ENCODE assay signal across 9 mouse cellular contexts in the genomic region with DNA sequence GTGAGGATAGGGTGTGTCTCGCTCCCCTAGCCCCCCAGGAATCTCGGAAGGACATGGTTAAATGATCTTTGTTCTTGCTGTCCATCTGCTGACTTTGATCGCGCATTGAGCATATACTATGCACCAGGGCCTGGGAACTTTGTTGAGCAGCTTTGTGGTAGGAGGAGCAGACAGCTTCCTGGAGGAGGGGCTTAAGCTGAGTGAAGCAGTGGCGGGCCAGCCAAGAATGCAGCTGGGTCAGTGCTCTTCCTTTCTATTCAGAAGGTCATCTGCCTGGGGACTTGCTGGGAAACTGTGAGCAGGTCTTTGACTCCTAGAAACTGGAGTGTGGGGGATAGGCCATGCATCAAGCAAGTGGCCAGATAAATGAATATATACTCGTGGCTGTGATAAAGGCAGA. TPM values are rescaled to one million over a fixed set of nuclear protein-coding genes. Genes with fewer than 3 reads are reported as not detected.
DNase-seq lines count a peak whose midpoint lies in the region; ATAC-seq lines count a peak whose summit lies in the region.
"Had no signal": no experiment of that assay in that cellular context is flagged by ENCODE, and none has a peak within 500 bp of the region (broad histone marks: within the 10 kb centered on the region; RNA-seq: fewer than 3 reads in every experiment).

No protein-coding gene starts in this region.

- no peak for ATAC-seq in hindbrain, embryonic 14.5 days (ENCODE audit: low FRiP score)

- no peaks in the 10 kb centered on the region for H3K9me3 ChIP-seq in hindbrain, embryonic 14.5 days (ENCODE audit: control insufficient read depth, low read length)

- peak overlapping the region; percentile 94 for H3K4me2 ChIP-seq in hindbrain, embryonic 14.5 days (replicated peaks)

- H3K9ac ChIP-seq in hindbrain, embryonic 14.5 days, result no peak overlapping the region
- H3K9ac ChIP-seq: liver, embryonic 14.5 days had no signal

- H3K27ac ChIP-seq in hindbrain, embryonic 14.5 days, result no peak overlapping the region
- H3K27ac ChIP-seq: liver, embryonic 14.5 days had no signal

- H3K27me3 ChIP-seq in hindbrain, embryonic 14.5 days (ENCODE audit: control insufficient read depth, insufficient read depth, low read length), result no peaks in the 10 kb centered on the region

- H3K36me3 ChIP-seq in hindbrain, embryonic 14.5 days (replicated peaks; ENCODE audit: control insufficient read depth, insufficient read depth), result peaks cover 26% of the 10 kb centered on the region

- H3K4me3 ChIP-seq in hindbrain, embryonic 14.5 days (replicated peaks; ENCODE audit: low read length), result 0 out of 2 replicates have a peak overlapping the region, but pooled peaks have one; percentile 82

- intact Hi-C loops in left cerebral cortex, postnatal 14 days (cut with DNase I), result no loop called here

- H3K4me1 ChIP-seq in hindbrain, embryonic 14.5 days (replicated peaks; ENCODE audit: control insufficient read depth, insufficient read depth, low read length), result peaks cover 61% of the 10 kb centered on the region

- 72% methylated on average over 6 of the region's 6 CpGs for WGBS in hindbrain, embryonic 14.5 days

- DNase-seq in adrenal gland, adult 2 months, result peak; percentile 70
- no peak for DNase-seq in adrenal gland, postnatal 4 days (ENCODE audit: low spot score in 2 of 2)
- DNase-seq in ZHBTc4 (ENCODE audit: low read depth, low spot score), result peak; percentile 80
- DNase-seq in hindbrain, embryonic 14.5 days (ENCODE audit: low spot score), result no peak
- peak; percentile 68 for DNase-seq in lung, postnatal 10 days
- DNase-seq in left cerebral cortex, postnatal 14 days (ENCODE audit: low spot score in 2 of 2), result no peak
- DNase-seq in right cerebral cortex, postnatal 14 days, result no peak
- DNase-seq in frontal cortex, postnatal 25 days (ENCODE audit: low spot score in 2 of 2), result no peak

RNA-seq across cellular contexts. Expression of gene Src, which starts 7.9 kb away (rescaled TPM):
- 10 to 100 TPM; 12.6 to 22.7 TPM for total RNA-seq in adrenal gland, adult 2 months (2021)
- polyA plus RNA-seq in adrenal gland, adult 2 months (2012; rRNA removed), result 28.4 and 29.4 TPM in 2 replicates
- 10 to 100 TPM; 34.0 to 36.7 TPM for total RNA-seq in adrenal gland, postnatal 4 days (2021)
- 24.8 and 30.1 TPM in 2 replicates for polyA plus RNA-seq in hindbrain, embryonic 14.5 days (2014; fragmentation: Nextera tagmentation; extraction: Ambion mirVana)
- 100 to 1,000 TPM; 100 to 104 TPM for total RNA-seq in left cerebral cortex, postnatal 14 days (2021)

RNA-seq across cellular contexts. Expression of gene Manbal, which starts 58.8 kb away (rescaled TPM):
- total RNA-seq in adrenal gland, adult 2 months (2021), result 10 to 100 TPM; 31.0 to 37.6 TPM
- polyA plus RNA-seq in adrenal gland, adult 2 months (2012; rRNA removed), result 85.8 and 87.4 TPM in 2 replicates
- 10 to 100 TPM; 49.9 to 50.4 TPM for total RNA-seq in adrenal gland, postnatal 4 days (2021)
- polyA plus RNA-seq in hindbrain, embryonic 14.5 days (2014; fragmentation: Nextera tagmentation; extraction: Ambion mirVana), result 53.3 and 58.1 TPM in 2 replicates
- 10 to 100 TPM; 74.4 to 80.6 TPM for total RNA-seq in left cerebral cortex, postnatal 14 days (2021)

Comparison
In these comparisons a context has a peak if more than half of its experiments do, and no peak if none do; other contexts are left out.
1. DNase-seq: peak in adrenal gland, adult 2 months (single experiment), ZHBTc4 (single experiment) and lung, postnatal 10 days (single experiment); none in adrenal gland, postnatal 4 days (0 of 2), hindbrain, embryonic 14.5 days (single experiment), left cerebral cortex, postnatal 14 days (0 of 2), right cerebral cortex, postnatal 14 days (single experiment) and frontal cortex, postnatal 25 days (0 of 2).